Mouse (Mus musculus) hindbrain, embryonic 13.5 days (tissue): ENCODE data around the gene Dennd2d. TPM values are rescaled to one million over a fixed set of nuclear protein-coding genes. Genes with fewer than 3 reads are reported as not detected.

Source experiments
- polyA plus RNA-seq: library from polyadenylated mRNA; unstranded; fragments of >200 nt; fragmentation: Nextera tagmentation; extraction: Ambion mirVana; gene quantifications from 2 replicates; pipeline ENCODE4 v1.2.1, GENCODE M21; 2015

Dennd2d gene
- polyA plus RNA-seq, 1 experiment from 2014 or later = 0.57 TPM

Other genes with a start within 250 kb of the Dennd2d start
- gene Chil6, start 76.2 kb upstream of the Dennd2d start, polyA plus RNA-seq = not detected in 2 replicates
- gene Dram2, start 65.4 kb downstream of the Dennd2d start, polyA plus RNA-seq = 57.9 and 62.5 TPM in 2 replicates
- 39.1 and 43.5 TPM in 2 replicates for gene Cept1, start 65.4 kb downstream of the Dennd2d start, polyA plus RNA-seq
- 20.8 and 24.8 TPM in 2 replicates for gene Lrif1, start 202.6 kb downstream of the Dennd2d start, polyA plus RNA-seq